ENCODE assay signal across 10 mouse cellular contexts in genomic region chr8:119972558-119972957, GRCm38 (mm10). TPM values are rescaled to one million over a fixed set of nuclear protein-coding genes. Genes with fewer than 3 reads are reported as not detected.
DNase-seq lines count a peak whose midpoint lies in the region; ATAC-seq and TF ChIP-seq lines count a peak whose summit lies in the region.
"Had no signal": no experiment of that assay in that cellular context is flagged by ENCODE, and none has a peak within 500 bp of the region (broad histone marks: within the 10 kb centered on the region; RNA-seq: fewer than 3 reads in every experiment).

No protein-coding gene starts in this region.

- H3K4me3 ChIP-seq in heart, embryonic 16.5 days (ENCODE audit: low read length): no peak overlapping the region
- H3K4me3 ChIP-seq in lung, adult 2 months (replicated peaks; ENCODE audit: extremely low read depth, low read depth, low read length): no peak overlapping the region
- no peak overlapping the region for H3K4me3 ChIP-seq in limb, embryonic 10.5 days
- H3K4me3 ChIP-seq: forebrain, embryonic 13.5 days; megakaryocyte, embryonic 14.5 days had no signal

- no peaks in the 10 kb centered on the region for H3K4me1 ChIP-seq in heart, embryonic 16.5 days (ENCODE audit: control insufficient read depth, insufficient read depth, low read length)
- H3K4me1 ChIP-seq in lung, adult 2 months (ENCODE audit: control insufficient read depth, insufficient read depth, low read length): no peaks in the 10 kb centered on the region
- H3K4me1 ChIP-seq in limb, embryonic 10.5 days: peaks cover 21% of the 10 kb centered on the region
- H3K4me1 ChIP-seq: forebrain, embryonic 13.5 days had no signal

- ATAC-seq in heart, embryonic 16.5 days (replicated peaks; ENCODE audit: extremely low read depth, insufficient read depth, low FRiP score): peak; percentile 55; the same call in 1 of the 2 replicates
- no peak for ATAC-seq in frontal cortex, adult (ENCODE audit: low TSS enrichment)
- ATAC-seq: forebrain, embryonic 13.5 days had no signal

- WGBS in heart, embryonic 16.5 days: 53% methylated on average over 12 of the region's 12 CpGs
- 46% methylated on average over 12 of the region's 12 CpGs for WGBS in lung, adult 2 months
- WGBS in limb, embryonic 10.5 days: 74% methylated on average over 12 of the region's 12 CpGs

- H3K27me3 ChIP-seq in heart, embryonic 16.5 days (ENCODE audit: control insufficient read depth, insufficient read depth, low read length): peaks cover 3% of the 10 kb centered on the region
- no peaks in the 10 kb centered on the region for H3K27me3 ChIP-seq in limb, embryonic 10.5 days (ENCODE audit: low read depth, poor library complexity, severe bottlenecking)
- H3K27me3 ChIP-seq: forebrain, embryonic 13.5 days had no signal

- peaks cover 2% of the 10 kb centered on the region; the same call in 1 of the 2 replicates for H3K9me3 ChIP-seq in heart, embryonic 16.5 days (replicated peaks; ENCODE audit: control insufficient read depth, low read length)
- 0 out of 2 replicates have a peak, but pooled peaks cover 6% of the 10 kb centered on the region for H3K9me3 ChIP-seq in limb, embryonic 10.5 days (replicated peaks)

- no peak overlapping the region for H3K4me2 ChIP-seq in heart, embryonic 16.5 days (ENCODE audit: low read depth, low read length)
- H3K4me2 ChIP-seq: forebrain, embryonic 13.5 days had no signal

- no peak for DNase-seq in heart, adult 11 months
- DNase-seq in lung, postnatal 4 days: peak; percentile 27 to 50
- no peak for DNase-seq in lung, adult 2 months
- no peak for DNase-seq in limb, embryonic 10.5 days (ENCODE audit: low spot score)
- peak; percentile 13 to 47 for DNase-seq in thymus, postnatal 36 days
- no peak for DNase-seq in embryo, embryonic 10 days (ENCODE audit: low spot score)

- no peak overlapping the region for H3K9ac ChIP-seq in heart, embryonic 16.5 days (ENCODE audit: low read length)
- H3K9ac ChIP-seq: forebrain, embryonic 13.5 days had no signal

- no peak for TF ChIP-seq POLR2A in lung, adult 2 months (IDR thresholded peaks at IDR 0.05; ENCODE audit: borderline replicate concordance, extremely low read depth, low read depth, low read length)

- H3K36me3 ChIP-seq in heart, embryonic 16.5 days (ENCODE audit: control insufficient read depth, insufficient read depth): no peaks in the 10 kb centered on the region
- no peaks in the 10 kb centered on the region for H3K36me3 ChIP-seq in limb, embryonic 10.5 days

- no peak for TF ChIP-seq CTCF in lung, adult 2 months (IDR thresholded peaks at IDR 0.05; ENCODE audit: insufficient read depth, low read length)

- peak overlapping the region; percentile 40; the same call in 1 of the 2 replicates for H3K27ac ChIP-seq in heart, embryonic 16.5 days (ENCODE audit: low read length)
- H3K27ac ChIP-seq in limb, embryonic 10.5 days: peak overlapping the region; percentile 53
- H3K27ac ChIP-seq: forebrain, embryonic 13.5 days had no signal

RNA-seq across cellular contexts. Expression of gene Crispld2, which starts 19.7 kb away (rescaled TPM):
- polyA plus RNA-seq in heart, embryonic 16.5 days (2015; fragmentation: Nextera tagmentation; extraction: Ambion mirVana): 2.4 and 3.6 TPM in 2 replicates
- 66.9 and 71.0 TPM in 2 replicates for polyA plus RNA-seq in lung, adult 2 months (2012; rRNA removed)
- 5.0 and 6.1 TPM in 2 replicates for polyA plus RNA-seq in limb, embryonic 10.5 days (2016; fragmentation: Nextera tagmentation; extraction: Ambion mirVana)

Comparison
In these comparisons a context has a peak if more than half of its experiments do, and no peak if none do; other contexts are left out.
1. DNase-seq: peak in lung, postnatal 4 days (2 of 2) and thymus, postnatal 36 days (2 of 2); none in heart, adult 11 months (single experiment), lung, adult 2 months (single experiment), limb, embryonic 10.5 days (single experiment) and embryo, embryonic 10 days (single experiment).